Mouse (Mus musculus) midbrain, postnatal 0 days (tissue): ENCODE results near the gene Nova2. TPM values are rescaled to one million over a fixed set of nuclear protein-coding genes. Genes with fewer than 3 reads are reported as not detected.

ENCODE experiments used
- ATAC-seq: fragments of 200-750 bp; cut with Nextera tagmentation; 2 replicates; pipeline ENCODE4 v1.8.0; 2017; ENCODE audit warnings: moderate number of reproducible peaks, mild to moderate bottlenecking, moderate TSS enrichment, moderate library complexity; ENCODE audit not compliant: low FRiP score
- DNase-seq: peaks from one replicate; pipeline ENCODE4 v3.0.0-alpha.2; 2015; ENCODE audit warnings: low spot score
- H3K27ac ChIP-seq: fragments of 300-500 bp; sonication (generic); 2 replicates; pipeline ENCODE4 v1.5.1; 2014; ENCODE audit warnings: low read depth, mild to moderate bottlenecking, low read length, mixed read lengths
- H3K27me3 ChIP-seq: fragments of 300-500 bp; sonication (generic); 2 replicates; pipeline ENCODE4 v1.6.1; 2014; ENCODE audit warnings: low read length, control low read depth, mixed read lengths; ENCODE audit not compliant: insufficient read depth
- H3K36me3 ChIP-seq: fragments of 300-500 bp; sonication (generic); 2 replicates; pipeline ENCODE4 v1.6.1; 2014; ENCODE audit warnings: low read length, control low read depth, mixed read lengths; ENCODE audit not compliant: insufficient read depth
- H3K4me1 ChIP-seq: fragments of 300-500 bp; sonication (generic); 2 replicates; pipeline ENCODE4 v1.6.1; 2014; ENCODE audit warnings: mild to moderate bottlenecking, control low read depth, antibody characterized with exemption, low read length, mixed read lengths; ENCODE audit not compliant: insufficient read depth
- H3K4me2 ChIP-seq: fragments of 300-500 bp; sonication (generic); 2 replicates; pipeline ENCODE4 v1.6.1; 2014; ENCODE audit warnings: low read depth, mild to moderate bottlenecking, low read length, mixed read lengths; ENCODE audit not compliant: poor library complexity, severe bottlenecking
- H3K4me3 ChIP-seq: fragments of 300-500 bp; sonication (generic); 2 replicates; pipeline ENCODE4 v1.5.1; 2014; ENCODE audit warnings: low read depth, mild to moderate bottlenecking, low read length, moderate library complexity
- H3K9ac ChIP-seq: fragments of 300-500 bp; sonication (generic); replicated peaks from 2 replicates; pipeline ENCODE4 v1.6.1; 2014; ENCODE audit warnings: mild to moderate bottlenecking, low read length, moderate library complexity, mixed read lengths; ENCODE audit not compliant: poor library complexity, severe bottlenecking
- H3K9me3 ChIP-seq: fragments of 300-500 bp; sonication (generic); 2 replicates; pipeline ENCODE4 v1.6.1; 2016; ENCODE audit warnings: low read length, control low read depth
- CTCF ChIP-seq: IDR thresholded peaks from 2 replicates; pipeline ENCODE4 v1.5.1; 2016; ENCODE audit warnings: antibody characterized with exemption, mild to moderate bottlenecking
- WGBS: fragments of 180-500 bp; shearing (Covaris S2); extraction: QIAGEN DNeasy Blood & Tissue Kit; methylation state at CpG from one replicate; pipeline ENCODE4 v1.1.7; 2014; 5-methylcytosine and 5-hydroxymethylcytosine counted together
- polyA plus RNA-seq: library from polyadenylated mRNA; unstranded; fragments of >200 nt; fragmentation: Nextera tagmentation; extraction: Ambion mirVana; gene quantifications from 2 replicates; pipeline ENCODE4 v1.2.1, GENCODE M21; 2015
- total RNA-seq: library from RNA; depleted of rRNA; stranded (reverse); fragments of >200 nt; gene quantifications from 2 replicates; pipeline ENCODE4 v1.2.3, GENCODE M21; 2014

Nova2 gene
- total and polyA plus RNA-seq, 2 experiments from 2014 or later = 10.1 to 20.9 TPM

DNA sequence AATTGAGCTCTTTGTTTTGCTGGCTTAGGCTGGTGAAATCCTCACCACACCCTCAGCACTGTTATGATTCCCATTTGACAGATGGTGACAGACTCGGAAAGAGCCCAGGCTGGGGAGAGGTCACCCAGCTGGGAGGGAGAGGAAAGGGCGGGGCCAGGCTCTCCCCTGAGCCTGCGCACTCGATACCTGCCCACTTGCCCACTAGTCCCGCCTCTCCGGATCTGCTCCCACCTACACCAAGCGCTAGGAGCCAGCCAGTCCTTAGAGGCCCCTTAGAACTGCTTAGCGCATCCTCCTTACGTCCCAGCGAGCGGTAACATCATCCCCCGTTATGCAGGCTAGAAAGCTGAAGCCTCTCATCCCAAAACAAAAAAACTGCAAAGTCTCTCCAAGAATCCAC lies 4.6 kb upstream of the Nova2 start:
- H3K4me2 ChIP-seq = peak overlapping the region; percentile 33
- peak overlapping the region; percentile 93 for H3K27ac ChIP-seq
- H3K9me3 ChIP-seq = no peaks in the 10 kb centered on the region
- H3K4me3 ChIP-seq = 0 out of 2 replicates have a peak overlapping the region, but pooled peaks have one; percentile 1
- H3K9ac ChIP-seq = 0 out of 2 replicates have a peak overlapping the region, but pooled peaks have one; percentile 1
- H3K27me3 ChIP-seq = no peaks in the 10 kb centered on the region
- no peaks in the 10 kb centered on the region for H3K36me3 ChIP-seq
- DNase-seq (peak; percentile 62), ATAC-seq (no peak)
- 4% methylated on average over 12 of the region's 12 CpGs for WGBS
- no peak for TF ChIP-seq CTCF
- H3K4me1 ChIP-seq = peaks cover 27% of the 10 kb centered on the region

GRCm38 (mm10) chr7:18922807-18923206 lies 2.9 kb upstream of the Nova2 start:
- H3K36me3 ChIP-seq = no peaks in the 10 kb centered on the region
- peak; percentile 18 for ATAC-seq
- H3K4me2 ChIP-seq = peak overlapping the region; percentile 49
- H3K4me3 ChIP-seq = peak overlapping the region; percentile 13; the same call in 1 of the 2 replicates
- H3K9ac ChIP-seq = peak overlapping the region; percentile 19; the same call in 1 of the 2 replicates
- WGBS = 7% methylated on average over 5 of the region's 5 CpGs
- H3K9me3 ChIP-seq = no peaks in the 10 kb centered on the region
- no peaks in the 10 kb centered on the region for H3K27me3 ChIP-seq
- TF ChIP-seq CTCF = no peak
- peak; percentile 89 for DNase-seq
- peak overlapping the region; percentile 93 for H3K27ac ChIP-seq
- H3K4me1 ChIP-seq = peaks cover 27% of the 10 kb centered on the region

DNA sequence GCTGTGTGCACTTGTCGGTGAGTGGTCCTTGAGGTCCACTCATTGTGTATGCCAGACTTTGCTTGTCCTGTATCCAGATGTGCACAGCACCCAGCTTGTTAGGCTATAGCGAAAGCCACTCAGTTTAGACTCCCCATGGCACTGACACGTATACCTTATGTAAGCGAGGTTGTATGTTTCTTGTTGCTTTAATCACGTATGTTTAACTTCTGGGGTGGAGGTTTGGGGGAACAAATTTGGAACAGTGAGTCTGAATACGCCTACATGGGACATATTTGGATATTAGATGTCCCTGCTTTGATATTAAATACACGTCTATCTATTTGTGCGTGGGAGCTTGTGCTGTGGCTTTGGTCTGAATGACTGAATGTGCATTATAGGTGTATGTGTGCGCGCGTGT lies 2.4 kb upstream of the Nova2 start:
- Histone ChIP-seq H3K4me1 (peaks cover 27% of the 10 kb centered on the region), H3K9ac (0 out of 2 replicates have a peak overlapping the region, but pooled peaks have one; percentile 15), H3K9me3 (no peaks in the 10 kb centered on the region), H3K36me3 (no peaks in the 10 kb centered on the region), H3K4me2 (peak overlapping the region; percentile 49), H3K27me3 (no peaks in the 10 kb centered on the region), H3K27ac (peak overlapping the region; percentile 93), H3K4me3 (peak overlapping the region; percentile 13; the same call in 1 of the 2 replicates)
- DNase-seq (no peak), ATAC-seq (no peak)
- TF ChIP-seq CTCF = no peak
- 40% methylated on average over 11 of the region's 11 CpGs for WGBS

GRCm38 (mm10) chr7:18923711-18924191 lies 1.9 kb upstream of the Nova2 start:
- H3K4me3 ChIP-seq = 0 out of 2 replicates have a peak overlapping the region, but pooled peaks have one; percentile 13
- H3K27me3 ChIP-seq = no peaks in the 10 kb centered on the region
- H3K36me3 ChIP-seq = no peaks in the 10 kb centered on the region
- TF ChIP-seq CTCF = no peak
- WGBS = 8% methylated on average over 4 of the region's 4 CpGs
- H3K4me1 ChIP-seq = peaks cover 27% of the 10 kb centered on the region
- H3K27ac ChIP-seq = peak overlapping the region; percentile 93
- H3K9ac ChIP-seq = 0 out of 2 replicates have a peak overlapping the region, but pooled peaks have one; percentile 15
- ATAC-seq (0 out of 2 replicates have a peak, but pooled peaks have one; percentile 5), DNase-seq (peak; percentile 83)
- no peaks in the 10 kb centered on the region for H3K9me3 ChIP-seq
- H3K4me2 ChIP-seq = peak overlapping the region; percentile 49

GRCm38 (mm10) chr7:18924321-18924720 lies 1.4 kb upstream of the Nova2 start:
- Histone ChIP-seq H3K4me1 (peaks cover 27% of the 10 kb centered on the region), H3K27me3 (no peaks in the 10 kb centered on the region), H3K9ac (0 out of 2 replicates have a peak overlapping the region, but pooled peaks have one; percentile 15), H3K9me3 (no peaks in the 10 kb centered on the region), H3K36me3 (no peaks in the 10 kb centered on the region), H3K4me3 (no peak overlapping the region), H3K4me2 (peak overlapping the region; percentile 49), H3K27ac (peak overlapping the region; percentile 93)
- peak; percentile 66 for DNase-seq
- ATAC-seq = no peak
- TF ChIP-seq CTCF = no peak
- WGBS = 5% methylated on average over 8 of the region's 8 CpGs

DNA sequence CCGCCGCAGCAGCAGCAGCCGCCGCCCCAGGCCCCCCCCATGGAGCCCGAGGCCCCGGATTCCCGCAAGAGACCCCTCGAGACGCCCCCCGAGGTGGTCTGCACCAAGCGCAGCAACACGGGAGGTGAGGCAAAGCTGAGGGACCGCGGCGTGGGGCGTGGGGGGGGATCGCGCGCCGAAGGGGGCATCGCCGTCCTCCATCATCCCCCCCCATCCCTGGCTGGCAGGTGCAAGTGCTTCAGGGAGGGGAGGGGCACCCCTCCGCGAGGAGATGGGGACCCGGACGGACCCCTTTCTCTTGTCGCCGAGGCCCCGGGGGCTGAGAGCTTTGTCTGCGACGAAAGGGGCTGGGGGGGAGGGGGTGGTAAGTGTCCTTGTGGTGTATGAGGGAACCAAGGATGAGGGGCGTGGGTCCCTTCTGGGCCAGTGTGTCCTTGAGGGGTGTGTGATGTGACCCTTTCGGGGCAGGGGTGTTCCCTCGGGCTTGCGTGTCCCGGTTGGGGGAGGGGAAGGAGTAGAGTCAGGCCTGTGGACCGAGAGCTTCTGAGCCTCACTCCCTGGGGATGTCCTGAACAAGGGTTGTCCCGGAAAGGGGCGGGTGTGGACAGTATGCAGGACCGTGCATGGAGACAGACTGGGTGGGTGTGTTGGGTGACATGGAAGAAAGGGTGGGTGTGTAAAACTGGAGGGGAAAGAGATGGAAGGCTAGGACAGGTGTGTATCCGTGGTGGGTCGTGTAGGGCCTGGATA lies 528 bp downstream of the Nova2 start:
- Histone ChIP-seq H3K4me3 (peak overlapping the region; percentile 92), H3K36me3 (no peaks in the 10 kb centered on the region), H3K4me2 (peak overlapping the region; percentile 77), H3K27ac (peak overlapping the region; percentile 96), H3K9me3 (no peaks in the 10 kb centered on the region), H3K9ac (peak overlapping the region; percentile 99), H3K27me3 (no peaks in the 10 kb centered on the region), H3K4me1 (peaks cover 24% of the 10 kb centered on the region)
- TF ChIP-seq CTCF = no peak
- ATAC-seq (peak; percentile 6; the same call in 1 of the 2 replicates), DNase-seq (peak; percentile 53)
- WGBS = 2% methylated on average over 15 of the region's 42 CpGs
